Mouse (Mus musculus): ENCODE results near the gene Wwox. TPM values are rescaled to one million over a fixed set of nuclear protein-coding genes. Genes with fewer than 3 reads are reported as not detected.

The Wwox gene
- polyA plus RNA-seq, 1 experiment from 2014 or later = 12.9 TPM

DNA sequence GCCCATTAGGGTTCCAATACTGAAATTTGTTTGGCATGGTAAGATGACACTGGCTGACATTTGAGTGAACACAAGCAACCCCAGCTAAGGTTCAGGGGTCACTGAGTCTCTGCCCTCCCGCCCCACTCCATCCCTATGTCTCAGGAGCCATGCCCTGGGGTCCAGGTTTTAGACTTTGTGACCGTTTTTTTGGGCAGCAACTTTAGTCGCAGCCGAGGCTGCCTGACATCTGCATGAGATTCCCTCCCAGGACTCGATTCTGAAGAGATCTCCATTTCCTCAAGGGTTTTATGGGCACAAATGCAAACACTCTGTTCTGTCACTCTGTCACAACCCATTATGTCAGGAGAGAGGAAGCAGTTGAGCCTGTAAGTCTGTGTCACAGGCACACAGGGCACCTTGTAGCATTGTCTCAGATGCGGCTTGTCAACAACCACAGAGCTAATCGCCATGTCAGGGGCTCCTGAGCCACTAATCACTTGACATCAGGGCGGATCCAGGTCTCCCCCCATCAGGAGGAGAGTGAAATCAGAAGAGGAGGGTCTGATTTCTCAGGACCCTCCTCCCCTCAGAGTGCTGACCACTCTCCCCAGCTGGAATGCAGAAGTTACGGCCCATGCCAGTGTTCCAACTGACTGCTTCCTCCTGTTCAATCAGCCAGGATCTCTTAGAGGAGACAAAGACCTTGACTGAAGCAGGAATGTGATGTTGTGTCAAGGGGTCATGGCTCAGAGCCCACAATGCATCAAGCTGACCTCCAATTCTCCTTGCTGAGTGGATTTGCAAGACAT is 704.3 kb downstream of the Wwox start:
- no peak for ATAC-seq (ENCODE audit: low FRiP score, low TSS enrichment)
- no peak overlapping the region for H3K4me2 ChIP-seq (ENCODE audit: low read length)
- no peak overlapping the region for H3K27ac ChIP-seq (replicated peaks; ENCODE audit: low read depth, low read length)
- no peak overlapping the region for H3K4me3 ChIP-seq (replicated peaks; ENCODE audit: low read depth, low read length)
- H3K4me1 ChIP-seq (ENCODE audit: control insufficient read depth, insufficient read depth, low read length) = peaks cover 24% of the 10 kb centered on the region
- no peak overlapping the region for H3K9ac ChIP-seq (replicated peaks; ENCODE audit: low read length)
- 13% methylated on average over 9 of the region's 9 CpGs for WGBS
- DNase-seq = no peak
- no peaks in the 10 kb centered on the region for H3K36me3 ChIP-seq (ENCODE audit: control insufficient read depth, insufficient read depth, low read length)
- peaks cover 7% of the 10 kb centered on the region; the same call in 1 of the 2 replicates for H3K27me3 ChIP-seq (ENCODE audit: control insufficient read depth, insufficient read depth, low read length)
- H3K9me3 ChIP-seq (ENCODE audit: control insufficient read depth, low read length) = no peaks in the 10 kb centered on the region

GRCm38 (mm10) chr8:115147006-115147405 is 707.6 kb downstream of the Wwox start:
- 25% methylated on average over 9 of the region's 9 CpGs for WGBS

GRCm38 (mm10) chr8:115150446-115151109 is 711.1 kb downstream of the Wwox start:
- no peak overlapping the region for H3K4me2 ChIP-seq (ENCODE audit: low read length)
- H3K36me3 ChIP-seq (ENCODE audit: control insufficient read depth, insufficient read depth, low read length) = no peaks in the 10 kb centered on the region
- peaks cover 26% of the 10 kb centered on the region for H3K4me1 ChIP-seq (ENCODE audit: control insufficient read depth, insufficient read depth, low read length)
- 61% methylated on average over 24 of the region's 24 CpGs for WGBS
- H3K9me3 ChIP-seq (ENCODE audit: control insufficient read depth, low read length) = no peaks in the 10 kb centered on the region
- ATAC-seq (ENCODE audit: low FRiP score, low TSS enrichment) (no peak), DNase-seq (peak; percentile 44)
- H3K4me3 ChIP-seq (replicated peaks; ENCODE audit: low read depth, low read length) = no peak overlapping the region
- H3K27me3 ChIP-seq (ENCODE audit: control insufficient read depth, insufficient read depth, low read length) = peaks cover 9% of the 10 kb centered on the region; the same call in 1 of the 2 replicates
- no peak overlapping the region for H3K9ac ChIP-seq (replicated peaks; ENCODE audit: low read length)
- no peak overlapping the region; the same call in 1 of the 2 replicates for H3K27ac ChIP-seq (replicated peaks; ENCODE audit: low read depth, low read length)

More at GRCm38 (mm10) chr8:115147006-115147405, 707.6 kb downstream of the Wwox start:
- Histone ChIP-seq H3K27ac (replicated peaks; ENCODE audit: low read depth, low read length) (no peak overlapping the region), H3K4me2 (ENCODE audit: low read length) (no peak overlapping the region), H3K9ac (replicated peaks; ENCODE audit: low read length) (no peak overlapping the region), H3K4me1 (ENCODE audit: control insufficient read depth, insufficient read depth, low read length) (peaks cover 29% of the 10 kb centered on the region), H3K27me3 (ENCODE audit: control insufficient read depth, insufficient read depth, low read length) (peaks cover 7% of the 10 kb centered on the region; the same call in 1 of the 2 replicates), H3K9me3 (ENCODE audit: control insufficient read depth, low read length) (no peaks in the 10 kb centered on the region), H3K4me3 (replicated peaks; ENCODE audit: low read depth, low read length) (no peak overlapping the region), H3K36me3 (ENCODE audit: control insufficient read depth, insufficient read depth, low read length) (no peaks in the 10 kb centered on the region)
- ATAC-seq (ENCODE audit: low FRiP score, low TSS enrichment) = no peak
- DNase-seq = peak; percentile 49

GRCm38 (mm10) chr8:115151416-115151815 is 712.0 kb downstream of the Wwox start:
- Histone ChIP-seq H3K27ac (replicated peaks; ENCODE audit: low read depth, low read length) (no peak overlapping the region), H3K4me2 (ENCODE audit: low read length) (peak overlapping the region; percentile 34; the same call in 1 of the 2 replicates), H3K4me3 (replicated peaks; ENCODE audit: low read depth, low read length) (no peak overlapping the region), H3K9me3 (ENCODE audit: control insufficient read depth, low read length) (no peaks in the 10 kb centered on the region), H3K36me3 (ENCODE audit: control insufficient read depth, insufficient read depth, low read length) (no peaks in the 10 kb centered on the region), H3K27me3 (ENCODE audit: control insufficient read depth, insufficient read depth, low read length) (0 out of 2 replicates have a peak, but pooled peaks cover 2% of the 10 kb centered on the region), H3K9ac (replicated peaks; ENCODE audit: low read length) (no peak overlapping the region), H3K4me1 (ENCODE audit: control insufficient read depth, insufficient read depth, low read length) (peaks cover 26% of the 10 kb centered on the region)
- ATAC-seq (ENCODE audit: low FRiP score, low TSS enrichment) (no peak), DNase-seq (no peak)
- WGBS = 7% methylated on average over 6 of the region's 6 CpGs

- no peaks in the 10 kb centered on the region for H3K9me3 ChIP-seq (ENCODE audit: control insufficient read depth, low read length)
- ATAC-seq (ENCODE audit: low FRiP score, low TSS enrichment) (no peak), DNase-seq (peak; percentile 67)
- H3K4me2 ChIP-seq (ENCODE audit: low read length) = no peak overlapping the region
- H3K4me1 ChIP-seq (ENCODE audit: control insufficient read depth, insufficient read depth, low read length) = peaks cover 39% of the 10 kb centered on the region
- H3K27me3 ChIP-seq (ENCODE audit: control insufficient read depth, insufficient read depth, low read length) = 0 out of 2 replicates have a peak, but pooled peaks cover 2% of the 10 kb centered on the region
- H3K4me3 ChIP-seq (replicated peaks; ENCODE audit: low read depth, low read length) = no peak overlapping the region
- H3K9ac ChIP-seq (replicated peaks; ENCODE audit: low read length) = no peak overlapping the region
- H3K27ac ChIP-seq (replicated peaks; ENCODE audit: low read depth, low read length) = no peak overlapping the region
- WGBS = 38% methylated on average over 10 of the region's 10 CpGs
- no peaks in the 10 kb centered on the region for H3K36me3 ChIP-seq (ENCODE audit: control insufficient read depth, insufficient read depth, low read length)
Observed at GRCm38 (mm10) chr8:115154096-115154495, 714.6 kb downstream of the Wwox start.

DNA sequence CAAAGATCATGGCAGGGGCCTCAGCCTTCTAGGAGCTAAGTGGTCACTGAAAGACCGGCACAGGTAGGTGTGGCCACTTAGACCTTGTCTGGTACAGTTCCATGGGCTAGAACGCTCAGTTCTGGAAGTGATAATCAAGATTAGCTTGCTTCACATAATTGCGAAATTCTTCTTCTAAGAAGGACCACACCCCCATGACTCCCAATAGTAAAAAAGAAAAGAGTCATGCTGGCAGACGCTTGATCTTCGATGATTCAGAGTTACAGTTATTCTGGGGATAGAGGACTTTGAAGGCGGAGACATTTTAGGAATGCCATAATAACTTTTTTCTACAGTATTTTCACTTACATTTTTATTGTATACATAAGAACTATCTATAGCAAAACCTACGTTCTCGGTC is 716.7 kb downstream of the Wwox start:
- Histone ChIP-seq H3K9ac (replicated peaks; ENCODE audit: low read length) (no peak overlapping the region), H3K36me3 (ENCODE audit: control insufficient read depth, insufficient read depth, low read length) (no peaks in the 10 kb centered on the region), H3K27me3 (ENCODE audit: control insufficient read depth, insufficient read depth, low read length) (0 out of 2 replicates have a peak, but pooled peaks cover 2% of the 10 kb centered on the region), H3K4me2 (ENCODE audit: low read length) (no peak overlapping the region), H3K4me1 (ENCODE audit: control insufficient read depth, insufficient read depth, low read length) (peaks cover 46% of the 10 kb centered on the region), H3K4me3 (replicated peaks; ENCODE audit: low read depth, low read length) (no peak overlapping the region), H3K27ac (replicated peaks; ENCODE audit: low read depth, low read length) (no peak overlapping the region), H3K9me3 (ENCODE audit: control insufficient read depth, low read length) (no peaks in the 10 kb centered on the region)
- DNase-seq = no peak
- WGBS = 90% methylated on average over 8 of the region's 8 CpGs
- no peak for ATAC-seq (ENCODE audit: low FRiP score, low TSS enrichment)

DNA sequence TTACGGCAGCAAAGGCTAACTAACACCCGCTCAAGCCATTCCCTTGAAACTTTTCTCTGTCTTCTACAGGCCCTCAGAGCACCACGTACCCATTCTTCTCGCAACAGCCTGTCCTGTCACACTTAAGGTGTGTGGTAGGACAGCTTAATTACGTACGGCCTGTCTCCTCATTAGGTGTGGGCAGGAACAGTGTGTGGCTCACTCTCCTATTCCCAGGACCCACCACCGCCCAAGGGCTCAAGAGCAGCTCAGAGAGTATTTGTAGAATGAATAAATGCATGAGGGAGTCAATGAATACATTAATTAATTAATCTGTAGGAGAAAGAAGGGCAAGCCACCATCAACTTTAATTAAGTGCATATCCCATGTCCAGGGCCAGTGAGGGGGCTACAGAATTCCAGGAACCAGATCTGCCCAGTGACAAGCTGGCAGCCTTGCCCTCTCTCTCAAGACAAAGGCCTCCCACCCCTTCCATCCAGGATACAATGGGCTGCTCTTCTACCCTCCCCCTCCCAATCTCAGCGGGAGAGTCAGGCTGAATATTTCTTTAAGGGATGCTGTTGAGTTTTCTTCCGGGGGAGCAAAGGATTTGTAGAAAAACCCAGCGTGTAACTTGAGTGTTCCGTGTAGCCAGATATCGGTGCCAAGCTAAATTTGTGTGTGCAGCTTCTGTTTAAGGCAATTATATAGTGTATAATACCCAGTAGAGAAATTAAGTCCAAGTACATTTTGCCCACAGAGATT is 718.7 kb downstream of the Wwox start:
- DNase-seq = peak; percentile 84
- H3K36me3 ChIP-seq (ENCODE audit: control insufficient read depth, insufficient read depth, low read length) = no peaks in the 10 kb centered on the region
- no peak overlapping the region for H3K4me3 ChIP-seq (replicated peaks; ENCODE audit: low read depth, low read length)
- no peaks in the 10 kb centered on the region for H3K9me3 ChIP-seq (ENCODE audit: control insufficient read depth, low read length)
- ATAC-seq (ENCODE audit: low FRiP score, low TSS enrichment) = peak; percentile 92
- WGBS = 8% methylated on average over 12 of the region's 12 CpGs
- no peak overlapping the region for H3K9ac ChIP-seq (replicated peaks; ENCODE audit: low read length)
- H3K4me2 ChIP-seq (ENCODE audit: low read length) = peak overlapping the region; percentile 52
- no peaks in the 10 kb centered on the region for H3K27me3 ChIP-seq (ENCODE audit: control insufficient read depth, insufficient read depth, low read length)
- H3K4me1 ChIP-seq (ENCODE audit: control insufficient read depth, insufficient read depth, low read length) = peaks cover 36% of the 10 kb centered on the region
- peak overlapping the region; percentile 49; the same call in 1 of the 2 replicates for H3K27ac ChIP-seq (replicated peaks; ENCODE audit: low read depth, low read length)

DNA sequence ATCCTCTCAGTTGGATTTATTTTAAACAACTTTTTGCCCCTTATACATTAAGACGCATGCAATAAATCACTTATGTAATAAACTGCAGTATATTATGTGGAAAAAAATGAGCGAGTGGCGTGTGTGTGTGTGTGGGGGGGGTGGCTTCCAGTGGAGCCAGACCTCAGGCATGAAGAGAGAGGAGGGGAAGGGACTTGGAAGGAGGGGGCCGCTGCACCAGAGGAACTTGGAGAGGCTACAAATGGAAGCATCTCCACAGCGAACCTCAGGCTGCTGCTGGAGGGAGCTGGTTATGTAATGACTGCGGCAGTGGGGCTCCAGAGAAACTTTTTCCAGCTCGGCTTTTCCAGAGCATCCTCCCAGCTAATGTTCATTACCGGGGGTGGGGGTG is 719.3 kb downstream of the Wwox start:
- Histone ChIP-seq H3K4me2 (ENCODE audit: low read length) (peak overlapping the region; percentile 52), H3K4me1 (ENCODE audit: control insufficient read depth, insufficient read depth, low read length) (peaks cover 35% of the 10 kb centered on the region), H3K27ac (replicated peaks; ENCODE audit: low read depth, low read length) (peak overlapping the region; percentile 49; the same call in 1 of the 2 replicates), H3K36me3 (ENCODE audit: control insufficient read depth, insufficient read depth, low read length) (no peaks in the 10 kb centered on the region), H3K9me3 (ENCODE audit: control insufficient read depth, low read length) (no peaks in the 10 kb centered on the region), H3K27me3 (ENCODE audit: control insufficient read depth, insufficient read depth, low read length) (no peaks in the 10 kb centered on the region), H3K9ac (replicated peaks; ENCODE audit: low read length) (0 out of 2 replicates have a peak overlapping the region, but pooled peaks have one; percentile 12), H3K4me3 (replicated peaks; ENCODE audit: low read depth, low read length) (0 out of 2 replicates have a peak overlapping the region, but pooled peaks have one; percentile 0)
- peak; percentile 65; the same call in 1 of the 2 replicates for ATAC-seq (ENCODE audit: low FRiP score, low TSS enrichment)
- DNase-seq = peak; percentile 65
- 2% methylated on average over 8 of the region's 8 CpGs for WGBS
